Mouse (Mus musculus): ENCODE measurements at regions not wholly inside any gene's neighbourhood (a gene's known extent, or its start where the extent isn't known, plus 50 kb on each side); places are given as distances from the start of the nearest gene placed in this dataset.

DNA sequence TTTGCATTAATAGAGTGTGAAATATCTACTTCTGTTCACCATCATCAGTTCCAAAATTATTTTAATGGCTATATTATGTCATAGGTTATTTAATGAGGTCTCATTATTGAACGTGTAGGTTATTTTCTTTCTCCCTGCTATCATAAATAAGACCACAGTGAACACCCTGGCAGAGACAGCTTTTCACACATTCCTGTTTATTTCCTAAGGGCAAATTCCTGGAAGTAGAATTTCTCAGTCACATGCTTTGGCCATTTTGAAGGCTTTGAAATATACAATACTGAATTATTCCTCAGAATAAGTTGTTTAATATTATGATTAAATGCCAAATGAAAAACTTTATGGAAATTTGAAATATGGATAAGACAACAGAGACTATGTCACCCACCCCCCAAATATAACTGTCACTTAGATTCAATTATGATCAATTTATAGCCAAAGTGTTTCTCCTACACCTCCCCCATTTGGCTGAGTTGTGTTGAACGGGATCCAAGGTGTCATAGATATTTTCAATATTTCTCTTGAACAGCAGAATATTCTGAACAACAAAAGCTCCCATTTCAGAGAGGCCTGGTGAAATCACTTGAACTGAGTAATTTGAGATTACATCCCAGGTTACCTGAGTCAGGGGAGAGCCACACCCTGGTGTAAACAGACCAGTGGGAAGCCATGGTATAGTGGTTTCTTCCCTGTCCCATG lies 95.0 kb upstream of the Syt6 start:
- WGBS (ENCODE audit: missing documents): 93% methylated on average over 2 of the region's 2 CpGs
- Histone ChIP-seq H3K79me2 (ENCODE audit: inconsistent target) (no peaks in the 10 kb centered on the region), H3K4me3 (ENCODE audit: inconsistent target) (no peak overlapping the region), H3K27ac (no peak overlapping the region), H3K36me3 (ENCODE audit: inconsistent target) (no peaks in the 10 kb centered on the region)

GRCm38 (mm10) chr3:103480676-103481075 lies 94.4 kb upstream of the Syt6 start:
- H3K27ac ChIP-seq: no peak overlapping the region
- H3K79me2 ChIP-seq (ENCODE audit: inconsistent target): no peaks in the 10 kb centered on the region
- no peak overlapping the region for H3K4me3 ChIP-seq (ENCODE audit: inconsistent target)
- H3K36me3 ChIP-seq (ENCODE audit: inconsistent target): no peaks in the 10 kb centered on the region
- 96% methylated on average over 4 of the region's 7 CpGs for WGBS (ENCODE audit: missing documents)

GRCm38 (mm10) chr3:103483316-103483715 lies 91.7 kb upstream of the Syt6 start:
- 91% methylated on average over 2 of the region's 2 CpGs for WGBS (ENCODE audit: missing documents)

GRCm38 (mm10) chr3:103483762-103484161 lies 91.3 kb upstream of the Syt6 start:
- 94% methylated on average over 3 of the region's 3 CpGs for WGBS (ENCODE audit: missing documents)
- Histone ChIP-seq H3K36me3 (ENCODE audit: inconsistent target) (no peaks in the 10 kb centered on the region), H3K79me2 (ENCODE audit: inconsistent target) (no peaks in the 10 kb centered on the region), H3K27ac (no peak overlapping the region), H3K4me3 (ENCODE audit: inconsistent target) (no peak overlapping the region)

More at GRCm38 (mm10) chr3:103483316-103483715, 91.7 kb upstream of the Syt6 start:
- H3K79me2 ChIP-seq (ENCODE audit: inconsistent target): no peaks in the 10 kb centered on the region
- H3K36me3 ChIP-seq (ENCODE audit: inconsistent target): no peaks in the 10 kb centered on the region
- no peak overlapping the region for H3K4me3 ChIP-seq (ENCODE audit: inconsistent target)
- no peak overlapping the region for H3K27ac ChIP-seq

DNA sequence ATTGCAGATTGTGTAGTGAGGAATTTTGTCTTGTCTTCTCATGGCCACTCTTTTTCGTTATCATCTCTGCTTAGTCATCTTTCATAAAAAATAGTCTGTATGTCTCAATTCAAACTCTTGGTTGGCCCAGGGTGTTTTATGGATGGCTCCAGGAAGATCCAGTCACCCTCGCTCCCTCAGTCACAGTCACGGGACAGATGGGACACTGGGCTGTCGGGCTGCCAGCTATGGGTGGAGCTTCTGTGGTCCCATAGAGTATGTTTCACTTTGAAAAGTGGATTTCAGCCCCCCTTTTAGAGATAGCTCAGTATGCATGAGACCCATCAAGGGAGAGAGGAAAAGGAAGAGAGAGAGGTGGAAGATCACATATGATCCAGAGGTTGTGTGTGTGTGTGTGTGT lies 85.2 kb upstream of the Syt6 start:
- H3K27ac ChIP-seq: no peak overlapping the region
- no peaks in the 10 kb centered on the region for H3K36me3 ChIP-seq (ENCODE audit: inconsistent target)
- 58% methylated on average over 4 of the region's 4 CpGs for WGBS (ENCODE audit: missing documents)
- H3K79me2 ChIP-seq (ENCODE audit: inconsistent target): no peaks in the 10 kb centered on the region
- H3K4me3 ChIP-seq (ENCODE audit: inconsistent target): no peak overlapping the region

- no peak overlapping the region for H3K27ac ChIP-seq
- H3K4me3 ChIP-seq (ENCODE audit: inconsistent target): no peak overlapping the region
- 96% methylated on average over 4 of the region's 4 CpGs for WGBS (ENCODE audit: missing documents)
- H3K36me3 ChIP-seq (ENCODE audit: inconsistent target): no peaks in the 10 kb centered on the region
- no peaks in the 10 kb centered on the region for H3K79me2 ChIP-seq (ENCODE audit: inconsistent target)
These were observed 84.1 kb upstream of the Syt6 start for GRCm38 (mm10) chr3:103490966-103491365.

DNA sequence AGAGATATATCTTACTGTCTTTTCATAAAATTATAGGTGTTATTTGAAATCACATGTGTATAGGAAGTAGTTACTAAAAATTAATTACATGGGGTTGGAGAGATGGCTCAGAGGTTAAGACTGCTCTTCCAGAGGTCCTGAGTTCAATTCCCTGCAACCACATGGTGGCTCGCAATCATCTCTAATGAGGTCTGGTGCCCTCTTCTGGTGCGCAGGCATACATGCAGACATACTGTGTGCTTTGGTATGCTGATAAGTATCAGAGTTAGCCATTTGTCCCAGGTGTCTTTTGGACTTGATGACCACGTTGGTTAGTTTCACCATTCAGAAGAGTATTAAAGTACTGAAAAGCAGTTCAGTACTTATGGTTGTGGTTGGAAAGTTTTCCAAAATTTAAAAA lies 82.8 kb upstream of the Syt6 start:
- 92% methylated on average over 3 of the region's 3 CpGs for WGBS (ENCODE audit: missing documents)
- H3K79me2 ChIP-seq (ENCODE audit: inconsistent target): no peaks in the 10 kb centered on the region

GRCm38 (mm10) chr3:103493623-103494022 lies 81.4 kb upstream of the Syt6 start:
- no peak overlapping the region for H3K4me3 ChIP-seq (ENCODE audit: inconsistent target)
- H3K27ac ChIP-seq: no peak overlapping the region
- no peaks in the 10 kb centered on the region for H3K36me3 ChIP-seq (ENCODE audit: inconsistent target)
- 91% methylated on average over 1 of the region's 1 CpGs for WGBS (ENCODE audit: missing documents)
- no peaks in the 10 kb centered on the region for H3K79me2 ChIP-seq (ENCODE audit: inconsistent target)

More for the DNA sequence above, 82.8 kb upstream of the Syt6 start:
- Histone ChIP-seq H3K27ac (no peak overlapping the region), H3K4me3 (ENCODE audit: inconsistent target) (no peak overlapping the region), H3K36me3 (ENCODE audit: inconsistent target) (no peaks in the 10 kb centered on the region)

DNA sequence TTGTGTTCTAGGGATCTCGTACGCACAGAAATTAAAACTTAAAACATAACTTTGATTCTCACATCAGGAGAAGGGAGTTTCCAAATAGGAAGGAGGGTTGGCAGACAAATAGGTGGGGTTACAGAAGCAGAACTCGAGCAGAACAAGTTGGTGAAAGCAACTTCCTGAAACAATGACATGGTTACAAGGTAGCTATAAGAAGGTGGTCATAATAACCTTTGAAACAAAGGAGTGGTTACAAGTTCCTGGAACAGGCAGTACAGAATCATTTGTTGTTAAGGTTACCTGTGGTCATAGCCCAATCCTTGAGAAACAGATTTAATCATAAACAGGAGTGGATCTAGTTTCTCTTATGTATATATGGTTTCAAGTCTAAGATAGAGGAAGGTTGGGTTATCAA lies 81.0 kb upstream of the Syt6 start:
- Histone ChIP-seq H3K79me2 (ENCODE audit: inconsistent target) (no peaks in the 10 kb centered on the region), H3K27ac (no peak overlapping the region), H3K4me3 (ENCODE audit: inconsistent target) (no peak overlapping the region), H3K36me3 (ENCODE audit: inconsistent target) (no peaks in the 10 kb centered on the region)
- 39% methylated on average over 3 of the region's 3 CpGs for WGBS (ENCODE audit: missing documents)

DNA sequence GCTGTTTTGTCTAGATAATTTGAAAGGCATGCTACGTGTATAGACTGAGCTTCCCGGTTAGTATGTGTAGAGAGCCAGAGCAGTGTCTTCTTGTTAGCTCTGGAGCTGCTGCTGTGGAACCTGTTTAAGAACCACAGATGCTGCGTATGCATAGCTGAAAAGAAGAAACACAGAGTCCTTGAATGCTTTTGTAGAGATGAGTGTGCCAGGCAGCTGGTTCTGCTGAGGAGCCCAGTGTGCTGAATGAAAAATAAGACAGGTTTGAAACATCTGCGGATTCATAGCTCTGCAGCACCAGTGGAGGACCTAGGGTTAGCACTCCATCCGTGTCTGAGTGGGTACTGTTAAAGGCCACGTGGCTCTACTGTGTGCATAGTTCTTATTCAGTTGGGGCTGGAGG lies 78.9 kb upstream of the Syt6 start:
- Histone ChIP-seq H3K79me2 (ENCODE audit: inconsistent target) (no peaks in the 10 kb centered on the region), H3K4me3 (ENCODE audit: inconsistent target) (no peak overlapping the region), H3K36me3 (ENCODE audit: inconsistent target) (no peaks in the 10 kb centered on the region), H3K27ac (no peak overlapping the region)
- WGBS (ENCODE audit: missing documents): 93% methylated on average over 6 of the region's 6 CpGs

GRCm38 (mm10) chr3:103496683-103497082 lies 78.3 kb upstream of the Syt6 start:
- no peak overlapping the region for H3K4me3 ChIP-seq (ENCODE audit: inconsistent target)
- H3K79me2 ChIP-seq (ENCODE audit: inconsistent target): no peaks in the 10 kb centered on the region
- 91% methylated on average over 3 of the region's 3 CpGs for WGBS (ENCODE audit: missing documents)
- H3K36me3 ChIP-seq (ENCODE audit: inconsistent target): no peaks in the 10 kb centered on the region
- no peak overlapping the region for H3K27ac ChIP-seq

DNA sequence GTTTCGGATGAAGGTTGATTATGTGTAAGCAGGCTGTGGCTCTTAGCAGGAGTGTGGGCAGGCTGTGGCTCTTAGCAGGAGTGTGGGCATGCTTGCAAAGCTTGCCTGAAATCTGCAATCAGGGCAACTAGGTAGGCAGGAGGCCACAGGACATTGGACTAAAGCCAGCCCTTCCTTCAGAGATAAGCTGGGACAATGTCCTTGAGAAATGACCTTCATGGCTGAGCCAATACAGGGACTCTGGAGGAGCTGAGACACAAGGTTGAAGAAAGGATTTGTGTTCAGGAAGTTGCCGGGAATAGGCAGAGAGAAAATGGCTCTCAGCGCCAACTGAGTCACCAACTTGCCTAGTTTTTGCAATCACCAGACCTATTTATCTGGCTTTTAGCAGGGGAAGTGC lies 77.3 kb upstream of the Syt6 start:
- WGBS (ENCODE audit: missing documents): 98% methylated on average over 3 of the region's 3 CpGs
- no peak overlapping the region for H3K4me3 ChIP-seq (ENCODE audit: inconsistent target)
- no peaks in the 10 kb centered on the region for H3K36me3 ChIP-seq (ENCODE audit: inconsistent target)
- no peaks in the 10 kb centered on the region for H3K79me2 ChIP-seq (ENCODE audit: inconsistent target)
- H3K27ac ChIP-seq: no peak overlapping the region

- H3K79me2 ChIP-seq (ENCODE audit: inconsistent target): no peaks in the 10 kb centered on the region
- H3K27ac ChIP-seq: no peak overlapping the region
- 96% methylated on average over 4 of the region's 4 CpGs for WGBS (ENCODE audit: missing documents)
- no peak overlapping the region for H3K4me3 ChIP-seq (ENCODE audit: inconsistent target)
- H3K36me3 ChIP-seq (ENCODE audit: inconsistent target): no peaks in the 10 kb centered on the region
These were observed 76.6 kb upstream of the Syt6 start for GRCm38 (mm10) chr3:103498458-103498857.

GRCm38 (mm10) chr3:103499801-103500200 lies 75.2 kb upstream of the Syt6 start:
- H3K79me2 ChIP-seq (ENCODE audit: inconsistent target): no peaks in the 10 kb centered on the region
- no peak overlapping the region for H3K27ac ChIP-seq
- no peaks in the 10 kb centered on the region for H3K36me3 ChIP-seq (ENCODE audit: inconsistent target)
- WGBS (ENCODE audit: missing documents): 0% methylated on average over 1 of the region's 1 CpGs
- H3K4me3 ChIP-seq (ENCODE audit: inconsistent target): no peak overlapping the region

DNA sequence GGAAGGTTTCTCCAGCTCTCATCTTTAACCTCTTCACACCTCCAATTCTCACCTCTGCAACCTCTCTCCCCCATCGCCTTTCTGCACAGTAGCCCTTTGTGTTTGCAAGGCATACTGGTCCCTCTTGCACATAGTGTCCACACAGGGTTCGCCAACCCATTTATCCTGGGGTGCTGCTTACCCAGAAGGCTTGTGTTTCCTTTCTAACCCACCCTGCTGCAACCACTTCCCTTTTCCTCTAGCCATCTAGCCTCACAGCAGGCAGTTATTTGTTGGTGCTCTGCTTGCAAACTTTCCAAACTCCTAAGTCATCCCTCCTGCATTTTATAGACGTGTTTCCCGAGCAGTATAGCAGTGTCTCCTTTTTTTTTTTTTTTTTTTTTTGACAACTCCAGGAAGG lies 74.7 kb upstream of the Syt6 start:
- H3K79me2 ChIP-seq (ENCODE audit: inconsistent target): no peaks in the 10 kb centered on the region
- no peaks in the 10 kb centered on the region for H3K36me3 ChIP-seq (ENCODE audit: inconsistent target)
- WGBS (ENCODE audit: missing documents): 5% methylated on average over 3 of the region's 4 CpGs
- H3K4me3 ChIP-seq (ENCODE audit: inconsistent target): no peak overlapping the region
- no peak overlapping the region for H3K27ac ChIP-seq

DNA sequence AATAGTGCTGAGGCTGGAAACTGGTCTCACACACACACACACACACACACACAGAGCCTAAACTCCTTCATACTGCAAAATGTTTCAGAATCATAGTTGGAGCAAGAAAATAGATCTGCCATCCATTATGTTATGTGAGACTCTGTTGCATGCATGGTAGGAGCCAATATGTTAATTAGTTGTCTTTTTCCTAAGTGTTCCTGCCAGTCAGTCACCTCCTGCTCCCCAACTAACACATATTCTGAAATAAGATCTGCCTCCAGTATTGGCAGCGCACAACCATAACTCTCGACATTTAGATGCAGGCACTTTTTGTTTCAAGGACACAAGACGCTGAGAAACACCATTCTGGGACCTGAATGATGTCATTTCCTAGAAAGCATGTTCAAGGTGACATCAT lies 70.9 kb upstream of the Syt6 start:
- Histone ChIP-seq H3K36me3 (ENCODE audit: inconsistent target) (no peaks in the 10 kb centered on the region), H3K79me2 (ENCODE audit: inconsistent target) (no peaks in the 10 kb centered on the region), H3K4me3 (ENCODE audit: inconsistent target) (no peak overlapping the region), H3K27ac (no peak overlapping the region)
- 90% methylated on average over 3 of the region's 3 CpGs for WGBS (ENCODE audit: missing documents)

Measured in macrophage (primary cell).